Mouse (Mus musculus): Measurements from ENCODE around the gene Plekhn1.

Plekhn1 gene

DNA sequence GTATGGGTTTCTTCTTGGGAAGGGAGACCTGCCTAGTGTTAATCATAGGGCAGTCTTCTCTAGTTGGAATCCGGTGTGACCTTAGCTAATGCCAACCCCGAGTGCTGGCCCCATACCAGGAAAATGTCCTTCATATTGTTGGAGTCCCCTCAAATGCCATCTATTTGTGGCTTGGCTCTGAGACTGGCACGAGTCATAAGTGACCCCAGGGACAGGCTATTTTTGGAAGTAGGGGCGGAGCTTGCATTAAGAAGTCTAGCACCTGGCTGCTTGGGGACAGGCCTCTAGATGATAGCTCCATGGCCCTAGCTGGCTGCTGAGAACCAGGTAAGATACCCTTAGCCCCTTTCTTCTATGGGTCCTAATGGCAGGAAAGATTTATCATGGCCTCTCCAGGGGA lies 19.0 kb downstream of the Plekhn1 start, which contains the start of gene Perm1:
Gene Perm1 (plus strand): TSS at position 220 of the 400 bp plus-strand sequence.
- DNase-seq (ENCODE audit: extremely low spot score, low read depth, low spot score) = no peak

GRCm38 (mm10) chr4:156213134-156213533 lies 21.5 kb downstream of the Plekhn1 start:
- DNase-seq (ENCODE audit: extremely low spot score, low read depth, low spot score) = no peak

- DNase-seq (ENCODE audit: extremely low spot score, low read depth, low spot score) = no peak
Observed at GRCm38 (mm10) chr4:156209963-156210635, 24.6 kb downstream of the Plekhn1 start.

DNA sequence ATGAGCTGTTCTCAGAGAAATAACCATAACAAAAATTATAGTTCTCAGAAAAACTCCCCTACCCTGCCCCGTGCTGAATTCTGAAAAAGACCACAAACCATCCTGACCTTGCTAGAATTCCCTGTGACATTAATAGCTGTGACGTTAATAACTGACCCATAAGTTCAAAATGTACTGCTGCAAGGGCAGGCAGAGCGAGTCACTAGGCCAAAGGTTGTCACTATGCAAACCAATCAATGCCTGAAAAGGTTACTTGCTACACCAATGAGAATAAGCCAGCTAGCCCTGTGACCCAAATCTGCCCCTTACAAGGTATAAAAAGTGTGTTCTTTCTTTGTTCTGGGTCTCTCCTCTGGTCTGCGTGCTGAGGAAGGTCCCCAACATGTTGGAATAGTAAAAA lies 25.8 kb downstream of the Plekhn1 start:
- no peak for DNase-seq (ENCODE audit: extremely low spot score, low read depth, low spot score)

- no peak for DNase-seq (ENCODE audit: extremely low spot score, low read depth, low spot score)
Observed at GRCm38 (mm10) chr4:156203413-156204131, 31.1 kb downstream of the Plekhn1 start.

DNA sequence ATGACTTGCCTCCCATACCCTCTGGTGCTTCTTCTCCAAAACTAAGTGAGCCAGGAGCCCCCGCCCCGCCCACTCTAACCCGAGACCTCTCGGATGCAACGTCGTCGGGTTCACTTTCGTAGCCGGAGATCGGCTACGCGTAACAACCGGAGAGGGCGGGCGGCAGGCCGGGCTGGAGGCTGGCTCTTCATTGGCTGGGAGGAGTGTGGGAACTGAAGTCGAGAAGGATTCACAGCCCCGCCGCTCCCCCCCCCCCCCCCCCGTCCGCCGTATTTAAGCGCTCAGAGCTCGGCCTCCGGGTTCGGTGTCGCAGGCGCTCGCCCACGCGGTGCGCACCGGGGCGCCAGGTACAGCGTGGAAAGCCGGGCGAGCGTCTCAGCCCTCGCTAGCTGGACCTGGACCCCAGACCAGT lies 31.6 kb downstream of the Plekhn1 start, which contains the start of gene AW011738:
Gene AW011738 (plus strand): TSS at position 304 of the 412 bp plus-strand sequence.
- no peak for DNase-seq (ENCODE audit: extremely low spot score, low read depth, low spot score)

DNA sequence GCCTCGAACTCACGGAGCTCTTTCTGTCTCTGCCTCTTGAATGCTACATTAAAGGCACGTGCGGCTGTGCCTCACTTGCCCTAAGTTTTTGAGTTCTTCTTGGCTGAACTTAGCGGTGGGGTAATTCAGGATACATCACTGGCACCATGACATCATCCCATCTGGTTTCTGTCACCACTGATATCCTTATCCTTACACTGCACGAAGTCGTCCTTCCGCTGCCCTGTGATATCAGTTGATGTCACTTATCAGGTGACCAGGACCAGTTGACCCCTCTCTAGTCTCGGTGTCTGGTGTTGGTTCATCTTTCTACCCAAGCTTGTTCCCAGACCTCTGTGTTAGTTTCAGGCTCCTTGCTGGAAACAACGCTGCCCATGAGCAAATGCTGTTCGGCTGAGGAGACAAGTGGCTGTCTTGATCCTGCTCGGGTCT lies 32.2 kb downstream of the Plekhn1 start:
- DNase-seq (ENCODE audit: extremely low spot score, low read depth, low spot score) = no peak

DNA sequence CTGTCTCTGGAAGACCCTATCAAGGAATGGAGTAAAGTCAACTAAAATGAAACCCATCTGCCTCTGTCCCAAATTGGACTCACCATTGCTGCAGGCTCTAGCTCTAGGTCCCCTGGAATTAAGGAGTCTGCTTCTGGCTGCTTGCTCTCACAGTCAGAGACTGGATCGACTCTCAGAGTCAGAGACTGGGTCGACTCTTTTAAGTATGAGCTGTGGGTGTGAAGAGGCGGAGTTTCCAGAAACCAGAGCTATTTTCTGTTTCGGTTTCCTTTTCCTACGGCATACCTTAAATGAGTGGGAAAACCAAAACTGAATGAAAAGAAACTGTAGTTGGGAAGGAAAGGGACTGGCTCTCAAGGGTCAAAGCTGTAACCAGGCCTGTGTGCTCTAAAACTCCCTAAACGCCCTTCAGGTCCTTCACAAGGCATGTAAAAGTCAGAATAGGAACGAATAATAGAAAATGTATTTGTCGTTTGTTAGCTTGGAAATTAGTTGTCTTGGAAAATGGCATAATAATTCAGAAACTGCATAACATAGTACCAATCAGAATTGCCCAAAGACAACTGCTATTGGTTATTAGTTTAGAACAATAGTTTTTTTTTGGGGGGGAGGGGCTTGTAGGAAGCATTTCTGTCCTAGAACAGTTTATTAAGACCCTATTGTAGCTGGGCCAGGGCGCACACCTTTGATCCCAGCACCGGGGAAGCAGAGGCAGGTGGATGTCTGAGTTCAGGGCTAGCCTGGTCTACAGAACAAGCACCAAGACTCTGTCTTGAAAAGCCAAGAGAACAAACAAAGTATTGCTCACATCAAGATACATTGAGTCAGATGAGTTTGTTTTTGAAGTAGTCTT lies 33.8 kb downstream of the Plekhn1 start, which contains the start of gene Isg15:
Gene Isg15 (minus strand): TSS at position 196 of the 853 bp plus-strand sequence.
- DNase-seq (ENCODE audit: extremely low spot score, low read depth, low spot score) = no peak

- DNase-seq (ENCODE audit: extremely low spot score, low read depth, low spot score) = peak; percentile 50
Observed at GRCm38 (mm10) chr4:156197829-156198205, 36.8 kb downstream of the Plekhn1 start.

DNA sequence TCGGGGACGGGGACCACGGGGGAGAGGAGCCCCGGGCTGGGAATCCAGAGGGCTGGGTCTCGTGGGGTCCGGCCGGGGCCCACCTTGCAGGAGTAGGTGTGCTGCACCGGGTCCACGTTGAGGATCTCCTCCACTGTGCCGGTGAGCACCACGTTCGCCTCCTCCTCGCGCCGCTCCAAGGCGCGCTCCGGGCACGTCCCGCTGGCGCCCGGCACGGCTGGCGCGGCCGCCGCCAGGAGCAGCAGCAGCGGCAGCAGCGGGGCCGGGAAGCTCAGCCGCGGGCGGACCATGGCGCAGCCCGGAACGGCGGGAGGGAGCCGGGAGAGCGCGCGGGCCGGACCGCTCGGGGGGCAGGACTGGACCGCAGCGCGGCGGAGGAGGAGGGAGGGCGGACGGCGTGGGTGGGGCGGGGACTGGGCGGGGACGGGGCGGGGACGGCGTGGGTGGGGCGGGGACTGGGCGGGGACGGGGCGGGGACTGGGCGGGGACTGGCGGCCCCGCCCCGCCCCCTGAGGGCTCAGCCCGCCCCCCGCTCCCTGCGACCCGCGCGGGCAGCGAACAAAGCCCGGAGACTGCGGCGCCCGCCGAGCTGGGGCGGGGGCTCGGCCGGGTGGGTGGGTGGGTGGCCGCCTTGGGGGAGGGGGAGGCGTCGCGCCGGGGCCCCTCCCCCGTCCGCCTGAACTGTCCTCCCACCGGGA lies 37.4 kb downstream of the Plekhn1 start, which contains the start of gene Agrn:
Gene Agrn (minus strand): TSS at position 358 of the 698 bp plus-strand sequence.
- no peak for DNase-seq (ENCODE audit: extremely low spot score, low read depth, low spot score)

- no peak for DNase-seq (ENCODE audit: extremely low spot score, low read depth, low spot score)
Observed at GRCm38 (mm10) chr4:156195927-156196870, 38.5 kb downstream of the Plekhn1 start.

- no peak for DNase-seq (ENCODE audit: extremely low spot score, low read depth, low spot score)
Observed at GRCm38 (mm10) chr4:156194346-156194745, 40.3 kb downstream of the Plekhn1 start.

DNA sequence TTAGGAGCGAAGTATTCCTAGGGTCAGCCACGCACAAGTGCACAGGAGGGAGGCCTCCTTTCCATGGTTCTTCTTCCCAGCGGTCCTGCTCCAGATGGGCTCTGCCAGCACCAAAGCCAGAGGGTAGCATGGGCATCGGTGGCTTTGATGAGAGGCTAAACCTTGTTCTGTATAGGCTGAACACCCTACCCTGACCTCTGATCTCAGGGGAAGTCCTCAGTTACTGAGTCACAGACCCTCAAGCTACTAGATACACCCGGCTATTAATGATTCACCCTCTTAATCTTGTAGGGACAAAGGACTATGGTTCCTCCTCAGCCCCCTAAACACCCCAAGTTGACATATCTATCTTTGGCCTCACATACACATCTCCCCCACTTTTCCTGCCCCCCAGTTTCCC lies 40.8 kb downstream of the Plekhn1 start:
- DNase-seq (ENCODE audit: extremely low spot score, low read depth, low spot score) = no peak

GRCm38 (mm10) chr4:156193200-156193590 lies 41.5 kb downstream of the Plekhn1 start:
- no peak for DNase-seq (ENCODE audit: extremely low spot score, low read depth, low spot score)

DNA sequence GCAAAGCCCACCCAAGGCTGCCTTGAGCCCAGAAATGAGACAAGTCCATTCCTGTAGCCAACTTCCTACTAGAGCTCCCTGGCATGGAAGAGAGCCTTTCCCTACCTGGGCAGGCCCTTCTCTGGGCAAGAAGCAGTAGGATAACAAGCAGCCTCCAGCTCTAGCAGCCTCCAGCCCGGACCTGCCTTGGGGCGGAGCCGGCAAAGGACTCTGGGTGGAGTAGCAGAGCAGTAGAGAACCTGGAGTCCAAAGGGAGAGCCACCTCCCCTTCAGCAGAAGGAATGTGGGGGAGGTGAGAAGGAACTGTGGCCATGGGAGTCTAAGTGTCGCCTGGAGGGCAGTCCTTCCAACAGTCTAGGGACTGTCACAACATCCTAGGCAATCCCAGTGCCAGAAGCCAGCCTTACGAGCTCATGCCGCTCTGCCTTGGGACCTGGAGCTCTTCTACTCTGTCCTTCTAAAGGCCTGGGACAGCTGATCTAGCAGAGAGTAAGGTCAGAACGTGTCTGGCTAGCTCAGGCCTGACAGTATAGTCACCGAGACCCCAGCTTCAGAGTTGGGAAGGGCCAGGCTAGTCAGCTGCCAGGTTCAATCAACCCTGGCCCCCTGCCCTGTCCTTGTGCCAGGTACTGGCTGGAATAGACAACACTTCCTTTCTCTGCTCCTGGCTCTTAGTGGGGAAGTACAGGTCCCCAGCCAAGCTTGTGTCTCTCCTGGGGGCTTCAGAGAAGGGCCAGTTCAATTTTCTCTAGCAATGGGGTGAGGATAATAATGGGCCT lies 42.0 kb downstream of the Plekhn1 start:
- no peak for DNase-seq (ENCODE audit: extremely low spot score, low read depth, low spot score)

GRCm38 (mm10) chr4:156188811-156189323 lies 45.8 kb downstream of the Plekhn1 start:
- no peak for DNase-seq (ENCODE audit: extremely low spot score, low read depth, low spot score)

GRCm38 (mm10) chr4:156188162-156188810 lies 46.4 kb downstream of the Plekhn1 start:
- DNase-seq (ENCODE audit: extremely low spot score, low read depth, low spot score) = no peak

Measured in hindlimb bud, embryonic 11.5 days (tissue).